Comparison of ENCODE assay signal across 19 mouse cellular contexts in the genomic region with DNA sequence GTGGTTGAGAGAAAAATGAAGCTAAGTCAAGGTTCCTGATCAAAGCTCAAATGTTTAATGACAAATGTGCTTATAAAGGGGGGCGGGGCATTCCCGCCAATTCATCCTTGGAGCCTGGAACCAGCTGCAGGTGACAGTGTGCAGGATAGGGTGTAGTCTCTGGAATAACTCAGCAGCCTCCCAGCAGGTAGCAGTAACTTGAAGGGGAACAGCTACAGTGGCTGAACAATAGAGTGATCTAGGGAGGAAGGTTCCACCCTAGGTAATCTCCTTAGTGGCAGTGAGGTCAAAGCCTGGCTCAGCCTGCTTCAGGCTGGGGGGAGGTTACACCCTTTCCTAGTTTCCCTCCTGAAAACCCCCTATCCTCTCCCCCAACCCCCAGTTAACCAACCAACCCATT.
DNase-seq lines count a peak whose midpoint lies in the region; ATAC-seq lines count a peak whose summit lies in the region.
"Had no signal": no experiment of that assay in that cellular context is flagged by ENCODE, and none has a peak within 500 bp of the region (broad histone marks: within the 10 kb centered on the region; RNA-seq: fewer than 3 reads in every experiment).

No protein-coding gene starts in this region.

- intact Hi-C loops in heart, postnatal 10 days (cut with DNase I): no loop called here

- no peak for ATAC-seq in megakaryocyte, adult 5-6 weeks (ENCODE audit: poor library complexity, severe bottlenecking)
- ATAC-seq: forebrain, embryonic 14.5 days; forebrain, embryonic 16.5 days; Patski had no signal

- DNase-seq in ES-CJ7 (ENCODE audit: low read depth, low spot score) (peak; percentile 95), R1 (ENCODE audit: low read depth, low spot score) (peak; percentile 86), ZHBTc4 (ENCODE audit: low read depth, low spot score) (peak; percentile 82)
- no peak for DNase-seq in lung, adult 18-20 months
- DNase-seq in heart, postnatal 10 days: no peak
- DNase-seq: adrenal gland, adult 2 months; adrenal gland, postnatal 10 days; adrenal gland, postnatal 25 days; cerebellum, adult 11 months; cerebellum, adult 18-20 months; cerebellum, adult 8-10 months; cerebellum, adult 9-11 months; cerebellum, postnatal 14 days; cerebellum, postnatal 36 days; embryo, embryonic 11 days had no signal

Comparison
In these comparisons a context has a peak if more than half of its experiments do, and no peak if none do; other contexts are left out.
1. DNase-seq: peak in ES-CJ7 (single experiment), R1 (single experiment) and ZHBTc4 (single experiment); none in lung, adult 18-20 months (0 of 2) and heart, postnatal 10 days (0 of 2).